Mouse (Mus musculus) olfactory bulb, adult 2 months (tissue): Measurements from ENCODE around the gene Olfr871.
"Not testable (repeated sequence)": the region's sequence is repeated elsewhere in the genome, so short reads cannot be mapped to it uniquely, and the experiment has no call there.

ENCODE experiments used
- CTCF ChIP-seq: fragments of 200-500 bp; IDR thresholded peaks from 2 replicates; pipeline ENCODE4 v1.5.1; 2012; ENCODE audit warnings: low read depth, mild to moderate bottlenecking, low read length, moderate library complexity; ENCODE audit not compliant: insufficient read depth
- POLR2A ChIP-seq: fragments of 200-500 bp; IDR thresholded peaks from 2 replicates; pipeline ENCODE4 v1.6.1; 2012; ENCODE audit warnings: mild to moderate bottlenecking, low read depth, low read length, moderate library complexity; ENCODE audit not compliant: insufficient read depth

DNA sequence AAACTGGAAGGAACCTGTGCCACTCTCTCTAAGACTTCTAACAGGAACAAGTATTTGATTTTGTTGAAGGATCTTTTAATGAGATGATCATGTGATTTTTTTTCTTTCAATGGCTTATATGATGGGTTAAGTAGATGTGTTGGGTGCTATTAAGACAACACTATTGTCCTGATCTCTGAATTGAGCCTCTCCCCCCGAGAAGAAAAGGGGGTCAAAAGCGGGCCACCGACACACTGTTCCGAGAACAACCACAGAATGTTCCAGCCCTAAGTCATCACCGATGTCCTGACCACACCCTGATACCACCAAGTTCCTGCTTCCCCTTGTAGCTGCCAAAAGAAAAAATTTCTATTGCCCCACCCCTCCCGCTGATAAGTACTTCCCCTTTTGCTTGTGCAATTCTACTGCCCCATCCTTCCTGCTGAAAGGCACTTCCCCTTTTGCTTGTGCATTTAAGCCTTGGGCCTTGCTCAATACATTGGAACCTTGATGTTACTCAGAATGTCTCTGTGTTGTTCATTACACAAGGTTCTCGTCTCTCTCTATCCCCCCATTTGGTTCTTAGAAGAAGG lies 8.5 kb upstream of the Olfr871 start:
- not testable (repeated sequence) for TF ChIP-seq CTCF, POLR2A
